20 mouse cellular contexts compared by ENCODE assay signal in genomic region chr11:63911001-63911400, GRCm38 (mm10). TPM values are rescaled to one million over a fixed set of nuclear protein-coding genes. Genes with fewer than 3 reads are reported as not detected.
A peak's percentile ranks its signal among the peaks of the same experiment; 100 is the strongest.
DNase-seq lines count a peak whose midpoint lies in the region; TF ChIP-seq lines count a peak whose summit lies in the region.
"Had no signal": no experiment of that assay in that cellular context is flagged by ENCODE, and none has a peak within 500 bp of the region (broad histone marks: within the 10 kb centered on the region; RNA-seq: fewer than 3 reads in every experiment).

No protein-coding gene starts in this region.

- peaks cover 38% of the 10 kb centered on the region for H3K4me1 ChIP-seq in heart, embryonic 10.5 days
- H3K4me1 ChIP-seq in liver, adult 2 months (ENCODE audit: control insufficient read depth, insufficient read depth, low read length), result peaks cover 67% of the 10 kb centered on the region
- peaks cover 74% of the 10 kb centered on the region for H3K4me1 ChIP-seq in limb, embryonic 10.5 days

- no peak for TF ChIP-seq CTCF in liver, adult 2 months (IDR thresholded peaks at IDR 0.05; ENCODE audit: low read depth, low read length)

- peaks cover 61% of the 10 kb centered on the region for H3K79me2 ChIP-seq in liver, adult 2 months (ENCODE audit: control insufficient read depth, insufficient read depth, low read length)

- H3K36me3 ChIP-seq in heart, embryonic 10.5 days, result no peaks in the 10 kb centered on the region
- no peaks in the 10 kb centered on the region for H3K36me3 ChIP-seq in liver, adult 2 months (ENCODE audit: control insufficient read depth, insufficient read depth, low read length)
- H3K36me3 ChIP-seq in limb, embryonic 10.5 days, result 0 out of 2 replicates have a peak, but pooled peaks cover 5% of the 10 kb centered on the region
- H3K36me3 ChIP-seq: forebrain, embryonic 10.5 days; hindbrain, embryonic 12.5 days; intestine, embryonic 15.5 days had no signal

- peaks cover 12% of the 10 kb centered on the region; the same call in 1 of the 2 replicates for H3K27me3 ChIP-seq in heart, embryonic 10.5 days (ENCODE audit: insufficient read depth, poor library complexity, severe bottlenecking)
- H3K27me3 ChIP-seq in liver, adult 2 months (ENCODE audit: control insufficient read depth, insufficient read depth, low read length), result no peaks in the 10 kb centered on the region
- H3K27me3 ChIP-seq in limb, embryonic 10.5 days (ENCODE audit: low read depth, poor library complexity, severe bottlenecking), result peaks cover 36% of the 10 kb centered on the region; the same call in 1 of the 2 replicates
- H3K27me3 ChIP-seq: intestine, embryonic 15.5 days had no signal

- intact Hi-C loops in heart, postnatal 36 days (cut with DNase I), result no loop called here

- H3K9me3 ChIP-seq in heart, embryonic 10.5 days, result no peaks in the 10 kb centered on the region
- H3K9me3 ChIP-seq in limb, embryonic 10.5 days (replicated peaks), result no peaks in the 10 kb centered on the region
- H3K9me3 ChIP-seq: forebrain, embryonic 10.5 days; forebrain, embryonic 13.5 days; hindbrain, embryonic 12.5 days; intestine, embryonic 15.5 days had no signal

- DNase-seq in cerebellum, postnatal 10 days, result peak; percentile 73 to 79
- DNase-seq in cerebellum, adult 8-10 months, result no peak
- no peak for DNase-seq in heart, embryonic 10.5 days (ENCODE audit: low spot score)
- DNase-seq in heart, postnatal 36 days, result no peak
- DNase-seq in liver, adult 2 months (ENCODE audit: extremely low read depth, low read depth, low spot score), result peak; percentile 73
- DNase-seq in liver, result no peak
- DNase-seq in limb, embryonic 10.5 days (ENCODE audit: low spot score), result no peak
- DNase-seq: adrenal gland, adult 8-10 months; adrenal gland, postnatal 25 days; cerebellum, adult 11-12 months; cerebellum, adult 9-10 months; cerebellum, postnatal 36 days; gastrocnemius, postnatal 10 days; gastrocnemius, postnatal 36 days; heart, postnatal 10 days; heart, postnatal 4 days had no signal

- peak overlapping the region; percentile 52; the same call in 1 of the 2 replicates for H3K27ac ChIP-seq in heart, embryonic 10.5 days
- H3K27ac ChIP-seq in liver, adult 2 months (replicated peaks; ENCODE audit: insufficient read depth, low read depth, low read length), result peak overlapping the region; percentile 39
- peak overlapping the region; percentile 44 for H3K27ac ChIP-seq in limb, embryonic 10.5 days
- H3K27ac ChIP-seq: forebrain, embryonic 10.5 days; forebrain, embryonic 13.5 days; hindbrain, embryonic 12.5 days; intestine, embryonic 15.5 days had no signal

- 37% methylated on average over 5 of the region's 5 CpGs for WGBS in heart, embryonic 10.5 days
- 15% methylated on average over 5 of the region's 5 CpGs for WGBS in liver, adult 2 months
- WGBS in limb, embryonic 10.5 days, result 50% methylated on average over 5 of the region's 5 CpGs

- H3K4me3 ChIP-seq in heart, embryonic 10.5 days, result no peak overlapping the region
- H3K4me3 ChIP-seq in liver, adult 2 months (ENCODE audit: insufficient read depth, low read depth, low read length), result no peak overlapping the region
- no peak overlapping the region for H3K4me3 ChIP-seq in limb, embryonic 10.5 days
- H3K4me3 ChIP-seq: forebrain, embryonic 10.5 days; forebrain, embryonic 13.5 days; hindbrain, embryonic 12.5 days; intestine, embryonic 15.5 days had no signal

- 0 out of 2 replicates have a peak overlapping the region, but pooled peaks have one; percentile 0 for H3K9ac ChIP-seq in liver, adult 2 months (ENCODE audit: low read depth, low read length)
- H3K9ac ChIP-seq: forebrain, embryonic 13.5 days; hindbrain, embryonic 12.5 days; intestine, embryonic 15.5 days had no signal

- no peak for TF ChIP-seq POLR2A in liver, adult 2 months (IDR thresholded peaks at IDR 0.05; ENCODE audit: extremely low read depth, insufficient read depth, low read length)

RNA-seq across cellular contexts. Expression of gene Hs3st3b1, which starts 11.1 kb away (rescaled TPM):
- 5.9 and 23.9 TPM in 2 replicates for polyA plus RNA-seq in heart, embryonic 10.5 days (2016; fragmentation: Nextera tagmentation; extraction: Ambion mirVana)
- total RNA-seq in heart, postnatal 36 days (2021), result 1 to 10 TPM in 1 of 2 experiments, under 1 TPM in 1; 0.89 to 1.1 TPM
- total RNA-seq in liver, adult 2 months (2014; rRNA removed), result 38.5 and 45.6 TPM in 2 replicates
- polyA plus RNA-seq in liver, adult 2 months (2012; rRNA removed), result 57.5 and 57.7 TPM in 2 replicates
- polyA plus RNA-seq in limb, embryonic 10.5 days (2016; fragmentation: Nextera tagmentation; extraction: Ambion mirVana), result 17.8 and 22.1 TPM in 2 replicates

Comparison
In these comparisons a context has a peak if more than half of its experiments do, and no peak if none do; other contexts are left out.
1. DNase-seq: peak in cerebellum, postnatal 10 days (2 of 2) and liver, adult 2 months (single experiment); none in cerebellum, adult 8-10 months (single experiment), heart, embryonic 10.5 days (single experiment), heart, postnatal 36 days (0 of 2), liver (single experiment) and limb, embryonic 10.5 days (single experiment).
2. Peak in every context shown above with its lines, with median percentiles within 50 percentile points of each other: H3K27ac ChIP-seq.